ENCODE assay signal across 15 mouse cellular contexts in genomic region chr7:4452644-4453043, GRCm38 (mm10). TPM values are rescaled to one million over a fixed set of nuclear protein-coding genes. Genes with fewer than 3 reads are reported as not detected.
DNase-seq lines count a peak whose midpoint lies in the region; ATAC-seq lines count a peak whose summit lies in the region.
"Had no signal": no experiment of that assay in that cellular context is flagged by ENCODE, and none has a peak within 500 bp of the region (broad histone marks: within the 10 kb centered on the region; RNA-seq: fewer than 3 reads in every experiment).

No protein-coding gene starts in this region.

- no peaks in the 10 kb centered on the region for H3K36me3 ChIP-seq in intestine, embryonic 16.5 days (ENCODE audit: control insufficient read depth, insufficient read depth, low read length)
- H3K36me3 ChIP-seq in forebrain, embryonic 10.5 days (replicated peaks) = no peaks in the 10 kb centered on the region
- H3K36me3 ChIP-seq: limb, embryonic 12.5 days; midbrain, embryonic 10.5 days had no signal

- intact Hi-C loops in heart, postnatal 25 days (cut with DNase I) = no loop called here

- no peaks in the 10 kb centered on the region for H3K4me1 ChIP-seq in intestine, embryonic 16.5 days (ENCODE audit: control insufficient read depth, insufficient read depth, low read length)
- H3K4me1 ChIP-seq in forebrain, embryonic 10.5 days = peaks cover 6% of the 10 kb centered on the region; the same call in 1 of the 2 replicates
- H3K4me1 ChIP-seq: midbrain, embryonic 10.5 days had no signal

- ATAC-seq in intestine, embryonic 16.5 days = peak; percentile 91
- ATAC-seq: forebrain, embryonic 14.5 days; hindbrain, embryonic 16.5 days had no signal

- H3K27me3 ChIP-seq in intestine, embryonic 16.5 days (replicated peaks; ENCODE audit: control insufficient read depth, insufficient read depth, low read length) = no peaks in the 10 kb centered on the region
- no peaks in the 10 kb centered on the region for H3K27me3 ChIP-seq in forebrain, embryonic 10.5 days (ENCODE audit: poor library complexity, severe bottlenecking)
- H3K27me3 ChIP-seq: CH12.LX; limb, embryonic 12.5 days had no signal

- WGBS in intestine, embryonic 16.5 days = 22% methylated on average over 4 of the region's 4 CpGs
- WGBS in forebrain, embryonic 10.5 days = 27% methylated on average over 4 of the region's 4 CpGs

- no peak overlapping the region for H3K4me2 ChIP-seq in intestine, embryonic 16.5 days (ENCODE audit: low read depth, low read length)
- H3K4me2 ChIP-seq: limb, embryonic 12.5 days had no signal

- no peak overlapping the region for H3K27ac ChIP-seq in intestine, embryonic 16.5 days (ENCODE audit: low read length)
- no peak overlapping the region for H3K27ac ChIP-seq in forebrain, embryonic 10.5 days
- H3K27ac ChIP-seq: limb, embryonic 12.5 days; midbrain, embryonic 10.5 days had no signal

- peak; percentile 53 to 71 for DNase-seq in urinary bladder, adult 18-20 months (ENCODE audit: low spot score in 2 of 2)
- DNase-seq in urinary bladder, postnatal 4 days (ENCODE audit: low spot score in 2 of 2) = no peak
- peak; percentile 60 for DNase-seq in lung, postnatal 10 days
- no peak for DNase-seq in gastrocnemius, postnatal 10 days
- DNase-seq in forebrain, embryonic 10.5 days (ENCODE audit: extremely low spot score, low spot score) = no peak
- no peak for DNase-seq in heart, postnatal 25 days (ENCODE audit: low spot score)
- DNase-seq: cerebellum, adult 8-10 months; gastrocnemius, postnatal 14 days; thymus, adult 2 months had no signal

- H3K9ac ChIP-seq in intestine, embryonic 16.5 days (ENCODE audit: low read depth, low read length) = no peak overlapping the region
- H3K9ac ChIP-seq: limb, embryonic 12.5 days had no signal

- H3K4me3 ChIP-seq in intestine, embryonic 16.5 days (ENCODE audit: low read length) = no peak overlapping the region
- H3K4me3 ChIP-seq in forebrain, embryonic 10.5 days = no peak overlapping the region
- H3K4me3 ChIP-seq: limb, embryonic 12.5 days; midbrain, embryonic 10.5 days had no signal

- no peaks in the 10 kb centered on the region for H3K9me3 ChIP-seq in intestine, embryonic 16.5 days (ENCODE audit: control insufficient read depth, low read length)
- no peaks in the 10 kb centered on the region for H3K9me3 ChIP-seq in forebrain, embryonic 10.5 days
- H3K9me3 ChIP-seq: limb, embryonic 12.5 days; midbrain, embryonic 10.5 days had no signal

RNA-seq across cellular contexts. Expression of gene Rdh13, which starts 7.2 kb away (rescaled TPM):
- polyA plus RNA-seq in intestine, embryonic 16.5 days (2015; fragmentation: Nextera tagmentation; extraction: Ambion mirVana) = 27.3 and 28.7 TPM in 2 replicates
- total RNA-seq in gastrocnemius, postnatal 10 days (2021) = 10 to 100 TPM; 14.3 to 18.9 TPM
- 34.6 and 36.3 TPM in 2 replicates for polyA plus RNA-seq in forebrain, embryonic 10.5 days (2016; fragmentation: Nextera tagmentation; extraction: Ambion mirVana)
- 10 to 100 TPM; 31.4 to 35.8 TPM for total RNA-seq in heart, postnatal 25 days (2021)

RNA-seq across cellular contexts. Expression of gene Eps8l1, which starts 7.8 kb away (rescaled TPM):
- polyA plus RNA-seq in intestine, embryonic 16.5 days (2015; fragmentation: Nextera tagmentation; extraction: Ambion mirVana) = 4.0 and 4.1 TPM in 2 replicates
- 1 to 10 TPM; 2.2 to 3.5 TPM for total RNA-seq in gastrocnemius, postnatal 10 days (2021)
- polyA plus RNA-seq in forebrain, embryonic 10.5 days (2016; fragmentation: Nextera tagmentation; extraction: Ambion mirVana) = 1.3 and 2.4 TPM in 2 replicates
- total RNA-seq in heart, postnatal 25 days (2021) = 1 to 10 TPM; 2.3 to 3.6 TPM

RNA-seq across cellular contexts. Expression of gene Ppp1r12c, which starts 48.8 kb away (rescaled TPM):
- polyA plus RNA-seq in intestine, embryonic 16.5 days (2015; fragmentation: Nextera tagmentation; extraction: Ambion mirVana) = 17.0 and 17.3 TPM in 2 replicates
- total RNA-seq in gastrocnemius, postnatal 10 days (2021) = 10 to 100 TPM; 37.9 to 52.6 TPM
- polyA plus RNA-seq in forebrain, embryonic 10.5 days (2016; fragmentation: Nextera tagmentation; extraction: Ambion mirVana) = 34.2 and 34.8 TPM in 2 replicates
- total RNA-seq in heart, postnatal 25 days (2021) = 10 to 100 TPM; 54.7 to 61.2 TPM

RNA-seq across cellular contexts. Expression of gene Gp6, which starts 55.1 kb away (rescaled TPM):
- 0.10 and 0.23 TPM in 2 replicates for polyA plus RNA-seq in intestine, embryonic 16.5 days (2015; fragmentation: Nextera tagmentation; extraction: Ambion mirVana)
- under 1 TPM in 1 of 2 experiments, not detected in 1; 0.20 TPM for total RNA-seq in gastrocnemius, postnatal 10 days (2021)
- polyA plus RNA-seq in forebrain, embryonic 10.5 days (2016; fragmentation: Nextera tagmentation; extraction: Ambion mirVana) = 0.51 and 0.65 TPM in 2 replicates
- total RNA-seq in heart, postnatal 25 days (2021) = under 1 TPM; 0.16 to 0.34 TPM
- polyA plus RNA-seq: forebrain, embryonic 14.5 days; thymus, adult 2 months had no signal

Comparison
In these comparisons a context has a peak if more than half of its experiments do, and no peak if none do; other contexts are left out.
1. DNase-seq: peak in urinary bladder, adult 18-20 months (2 of 2) and lung, postnatal 10 days (single experiment); none in urinary bladder, postnatal 4 days (0 of 2), gastrocnemius, postnatal 10 days (single experiment), forebrain, embryonic 10.5 days (single experiment) and heart, postnatal 25 days (single experiment).